Mouse (Mus musculus): ENCODE results near the gene Gm614. TPM values are rescaled to one million over a fixed set of nuclear protein-coding genes. Genes with fewer than 3 reads are reported as not detected.
A peak's percentile ranks its signal among the peaks of the same experiment; 100 is the strongest.

The Gm614 gene
- polyA plus RNA-seq, 1 experiment from 2014 or later = not detected

GRCm38 (mm10) chrX:101245011-101245410, 18.8 kb downstream of the Gm614 start:
- Histone ChIP-seq H3K27ac (no peak overlapping the region), H3K36me3 (no peaks in the 10 kb centered on the region), H3K27me3 (ENCODE audit: insufficient read depth, poor library complexity, severe bottlenecking) (no peaks in the 10 kb centered on the region), H3K4me1 (replicated peaks) (no peaks in the 10 kb centered on the region), H3K9me3 (no peaks in the 10 kb centered on the region), H3K4me3 (no peak overlapping the region)
- DNase-seq (ENCODE audit: low spot score) = no peak
- WGBS = 12% methylated on average over 1 of the region's 1 CpGs

DNA sequence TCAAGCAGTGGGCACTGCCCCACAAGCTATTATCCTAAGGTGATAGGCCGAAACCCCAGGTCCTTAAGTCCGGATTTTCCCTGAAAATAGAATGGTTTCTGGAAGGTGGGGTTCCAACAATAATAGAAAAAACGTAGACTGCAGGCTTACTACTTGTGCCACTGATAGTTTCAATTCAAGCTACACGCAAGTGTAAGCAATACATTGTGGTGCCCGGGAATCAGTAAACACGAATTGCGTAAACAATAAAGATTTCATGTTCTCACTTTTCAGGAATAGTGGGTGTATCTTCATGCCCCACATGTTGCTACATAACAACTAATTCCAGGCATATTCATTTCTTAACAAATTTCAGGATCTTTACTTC, 41.0 kb downstream of the Gm614 start:
- H3K27ac ChIP-seq = peak overlapping the region; percentile 74

DNA sequence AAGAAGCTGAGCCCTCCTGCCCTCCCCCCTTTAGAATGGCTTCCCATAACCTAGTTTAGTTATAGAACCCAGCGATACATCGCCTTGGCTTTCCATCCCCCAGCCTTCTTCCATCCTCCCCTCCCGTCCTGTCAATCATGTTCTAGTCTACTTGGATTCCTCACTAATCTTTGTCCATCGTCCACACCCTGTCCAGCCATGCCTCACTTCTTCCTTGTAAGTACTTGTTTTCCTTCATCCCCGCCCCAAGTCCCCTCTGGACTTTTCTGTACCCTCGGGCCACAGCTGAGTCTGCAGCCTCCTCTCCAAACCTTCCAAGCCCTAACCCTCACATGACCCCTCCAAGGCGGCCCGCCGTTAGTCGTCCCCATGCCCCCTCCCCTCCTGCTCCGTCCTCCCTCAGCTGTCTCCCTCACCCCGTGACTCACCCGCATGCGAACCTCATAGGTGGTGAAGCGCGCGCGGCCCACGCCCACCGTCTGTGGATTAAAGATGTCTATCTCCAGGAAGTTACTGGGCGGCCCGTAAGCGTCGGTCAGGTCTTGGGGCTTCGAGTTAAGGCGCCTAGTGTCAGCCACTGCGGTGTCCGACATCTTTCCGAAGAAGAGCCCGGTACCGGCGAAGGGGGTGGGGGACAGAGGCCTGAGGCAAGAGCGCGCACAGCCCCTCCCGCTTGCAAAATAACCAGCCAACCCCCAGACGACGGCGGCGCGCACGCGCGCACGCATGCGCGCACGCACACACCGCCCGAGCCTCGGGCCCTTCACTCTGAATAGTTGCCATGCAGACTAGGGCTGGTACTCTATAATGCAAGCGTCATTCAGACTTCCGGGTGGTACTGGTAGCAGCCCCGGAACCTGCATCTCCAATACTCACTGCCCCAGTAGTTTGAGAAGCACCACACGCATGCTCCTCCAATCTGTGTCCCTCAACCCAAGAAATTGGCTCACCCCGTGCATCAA, 41.7 kb downstream of the Gm614 start, which contains the start of gene Snx12:
TSS of gene Snx12 (minus strand) at position 730 of the 962 bp plus-strand sequence.
- H3K4me3 ChIP-seq = peak within 1 kb of the TSS; percentile 68
- H3K9me3 ChIP-seq = no peaks in the 10 kb centered on the region
- DNase-seq (ENCODE audit: low spot score) = peak; percentile 86
- H3K36me3 ChIP-seq = peaks cover 7% of the 10 kb centered on the region; the same call in 1 of the 2 replicates
- H3K4me1 ChIP-seq (replicated peaks) = 0 out of 2 replicates have a peak, but pooled peaks cover 6% of the 10 kb centered on the region
- 17% methylated on average over 55 of the region's 55 CpGs for WGBS
- H3K27me3 ChIP-seq (ENCODE audit: insufficient read depth, poor library complexity, severe bottlenecking) = peaks cover 12% of the 10 kb centered on the region
- H3K27ac ChIP-seq = peak within 1 kb of the TSS; percentile 89

More for the DNA sequence above, 41.0 kb downstream of the Gm614 start:
- 36% methylated on average over 7 of the region's 7 CpGs for whole genome bisulfite sequencing
- no peak for DNase-seq (ENCODE audit: low spot score)
- H3K4me3 ChIP-seq = peak overlapping the region; percentile 68
- peaks cover 7% of the 10 kb centered on the region; the same call in 1 of the 2 replicates for H3K36me3 ChIP-seq
- peaks cover 12% of the 10 kb centered on the region for H3K27me3 ChIP-seq (ENCODE audit: insufficient read depth, poor library complexity, severe bottlenecking)
- no peaks in the 10 kb centered on the region for H3K9me3 ChIP-seq
- H3K4me1 ChIP-seq (replicated peaks) = 0 out of 2 replicates have a peak, but pooled peaks cover 6% of the 10 kb centered on the region

Other genes with a start within 250 kb of the Gm614 start
- 0.04 TPM in 1 of 2 replicates, not detected in the other for gene Tex11, start 204.3 kb downstream of the Gm614 start, polyA plus RNA-seq (2016; fragmentation: Nextera tagmentation; extraction: Ambion mirVana)
- gene Slc7a3, start 178.0 kb downstream of the Gm614 start, polyA plus RNA-seq (2016; fragmentation: Nextera tagmentation; extraction: Ambion mirVana) = 0.50 and 1.5 TPM in 2 replicates
- 64.3 and 69.3 TPM in 2 replicates for gene Snx12, start 41.4 kb downstream of the Gm614 start, polyA plus RNA-seq (2016; fragmentation: Nextera tagmentation; extraction: Ambion mirVana)
- 1.3 and 2.3 TPM in 2 replicates for gene Foxo4, start 9.5 kb downstream of the Gm614 start, polyA plus RNA-seq (2016; fragmentation: Nextera tagmentation; extraction: Ambion mirVana)
- gene Il2rg, start 4.3 kb upstream of the Gm614 start, polyA plus RNA-seq (2016; fragmentation: Nextera tagmentation; extraction: Ambion mirVana) = 4.8 and 5.0 TPM in 2 replicates
- not detected in 2 replicates for gene Gm20489, start 5.0 kb upstream of the Gm614 start, polyA plus RNA-seq (2016; fragmentation: Nextera tagmentation; extraction: Ambion mirVana)
- 34.7 and 38.6 TPM in 2 replicates for gene Med12, start 10.0 kb upstream of the Gm614 start, polyA plus RNA-seq (2016; fragmentation: Nextera tagmentation; extraction: Ambion mirVana)
- 5.8 and 14.8 TPM in 2 replicates for gene Nlgn3, start 35.2 kb upstream of the Gm614 start, polyA plus RNA-seq (2016; fragmentation: Nextera tagmentation; extraction: Ambion mirVana)
- 0.46 TPM in 1 of 2 replicates, not detected in the other for gene Gjb1, start 112.4 kb upstream of the Gm614 start, polyA plus RNA-seq (2016; fragmentation: Nextera tagmentation; extraction: Ambion mirVana)
- 21.4 and 22.0 TPM in 2 replicates for gene Zmym3, start 156.9 kb upstream of the Gm614 start, polyA plus RNA-seq (2016; fragmentation: Nextera tagmentation; extraction: Ambion mirVana)
- gene Nono, start 165.3 kb upstream of the Gm614 start, polyA plus RNA-seq (2016; fragmentation: Nextera tagmentation; extraction: Ambion mirVana) = 554 and 625 TPM in 2 replicates
- gene Itgb1bp2, start 185.1 kb upstream of the Gm614 start, polyA plus RNA-seq (2016; fragmentation: Nextera tagmentation; extraction: Ambion mirVana) = 1.7 and 2.1 TPM in 2 replicates

Measured in hindbrain, embryonic 10.5 days (tissue).